In the genomic region with DNA sequence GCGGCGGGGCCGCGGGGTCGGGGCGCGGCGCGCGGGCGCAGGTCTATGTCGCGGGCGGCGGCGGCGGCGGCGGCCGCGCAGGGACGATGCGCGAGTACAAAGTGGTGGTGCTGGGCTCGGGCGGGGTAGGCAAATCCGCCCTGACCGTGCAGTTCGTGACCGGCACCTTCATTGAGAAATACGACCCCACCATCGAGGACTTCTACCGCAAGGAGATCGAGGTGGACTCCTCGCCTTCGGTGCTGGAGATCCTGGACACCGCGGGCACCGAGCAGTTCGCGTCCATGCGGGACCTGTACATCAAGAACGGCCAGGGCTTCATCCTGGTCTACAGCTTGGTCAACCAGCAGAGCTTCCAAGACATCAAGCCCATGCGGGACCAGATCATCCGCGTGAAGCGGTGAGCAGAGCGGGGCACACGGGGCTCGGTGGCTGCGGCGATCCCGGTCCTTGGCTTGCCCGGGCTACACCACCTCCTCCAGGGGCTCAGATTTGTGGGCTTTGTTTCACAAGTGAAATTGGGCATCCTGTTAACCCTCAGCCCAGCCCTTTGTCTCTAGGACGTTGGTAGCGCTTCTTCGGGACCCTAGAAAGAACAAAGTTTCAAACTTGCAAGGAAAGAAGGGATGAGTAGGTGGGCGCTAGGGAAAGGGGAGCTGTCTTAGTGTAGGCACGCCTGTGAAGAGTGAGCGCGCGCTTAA, we compare ENCODE assay signal across 8 mouse cellular contexts. TPM values are rescaled to one million over a fixed set of nuclear protein-coding genes. Genes with fewer than 3 reads are reported as not detected.
DNase-seq lines count a peak whose midpoint lies in the region; ATAC-seq and TF ChIP-seq lines count a peak whose summit lies in the region.

No protein-coding gene starts in this region.

- under 1% methylated on average over 62 of the region's 62 CpGs for WGBS in embryonic facial prominence, embryonic 12.5 days
- under 1% methylated on average over 59 of the region's 62 CpGs for WGBS in hindbrain, embryonic 12.5 days
- 1% methylated on average over 62 of the region's 62 CpGs for WGBS in liver, adult 2 months
- WGBS in neural tube, embryonic 15.5 days, result under 1% methylated on average over 48 of the region's 62 CpGs

- intact Hi-C loops in left cerebral cortex, adult 2 months (cut with DNase I), result loop anchor here (2.0 to 5.0 kb wide), 6 partner anchors 46 to 434 kb away; partner anchors contain the start of gene Ipo5
- intact Hi-C loops in left cerebral cortex, postnatal 4 days (cut with DNase I), result loop anchor here (10.0 kb wide), 2 partner anchors 186 to 336 kb away; no protein-coding TSS in a partner anchor
- intact Hi-C loops in left cerebral cortex, postnatal 25 days (cut with DNase I), result loop anchor here (2.0 to 5.0 kb wide), 8 partner anchors 36 to 401 kb away; partner anchors contain the start of gene Mbnl2

- no peak for TF ChIP-seq POLR2A in liver, adult 2 months (IDR thresholded peaks at IDR 0.05; ENCODE audit: extremely low read depth, insufficient read depth, low read length)

- peak overlapping the region; percentile 70 for H3K4me2 ChIP-seq in embryonic facial prominence, embryonic 12.5 days (replicated peaks)
- peak overlapping the region; percentile 73 for H3K4me2 ChIP-seq in hindbrain, embryonic 12.5 days (replicated peaks)
- peak overlapping the region; percentile 66 for H3K4me2 ChIP-seq in neural tube, embryonic 15.5 days

- TF ChIP-seq CTCF in left cerebral cortex, adult 2 months (IDR thresholded peaks at IDR 0.05), result no peak
- TF ChIP-seq CTCF in liver, adult 2 months (IDR thresholded peaks at IDR 0.05; ENCODE audit: low read depth, low read length), result no peak

- H3K9me3 ChIP-seq in embryonic facial prominence, embryonic 12.5 days, result no peaks in the 10 kb centered on the region
- no peaks in the 10 kb centered on the region for H3K9me3 ChIP-seq in hindbrain, embryonic 12.5 days (replicated peaks)
- H3K9me3 ChIP-seq in neural tube, embryonic 15.5 days (replicated peaks), result no peaks in the 10 kb centered on the region

- DNase-seq in left cerebral cortex, adult 2 months (ENCODE audit: extremely low spot score in 1 of 2, low spot score in 2 of 2), result peak; percentile 42 to 62
- DNase-seq in left cerebral cortex, postnatal 4 days, result no peak
- DNase-seq in MEL-GATA-1-ER (ENCODE audit: extremely low read depth, low read depth), result peak; percentile 8
- DNase-seq in liver, adult 2 months (ENCODE audit: extremely low read depth, low read depth, low spot score), result peak; percentile 22
- no peak for DNase-seq in left cerebral cortex, postnatal 25 days (ENCODE audit: low spot score in 2 of 2)

- H3K4me1 ChIP-seq in embryonic facial prominence, embryonic 12.5 days, result peaks cover 7% of the 10 kb centered on the region; the same call in 1 of the 2 replicates
- peaks cover 21% of the 10 kb centered on the region for H3K4me1 ChIP-seq in hindbrain, embryonic 12.5 days
- H3K4me1 ChIP-seq in liver, adult 2 months (ENCODE audit: control insufficient read depth, insufficient read depth, low read length), result no peaks in the 10 kb centered on the region; the same call in 1 of the 2 replicates
- peaks cover 33% of the 10 kb centered on the region for H3K4me1 ChIP-seq in neural tube, embryonic 15.5 days

- peak overlapping the region; percentile 88 for H3K27ac ChIP-seq in left cerebral cortex, adult 2 months
- H3K27ac ChIP-seq in embryonic facial prominence, embryonic 12.5 days, result peak overlapping the region; percentile 94
- H3K27ac ChIP-seq in hindbrain, embryonic 12.5 days, result peak overlapping the region; percentile 91
- H3K27ac ChIP-seq in liver, adult 2 months (replicated peaks; ENCODE audit: insufficient read depth, low read depth, low read length), result peak overlapping the region; percentile 1
- peak overlapping the region; percentile 99 for H3K27ac ChIP-seq in neural tube, embryonic 15.5 days (replicated peaks)

- 0 out of 2 replicates have a peak, but pooled peaks cover 4% of the 10 kb centered on the region for H3K36me3 ChIP-seq in embryonic facial prominence, embryonic 12.5 days
- no peaks in the 10 kb centered on the region for H3K36me3 ChIP-seq in hindbrain, embryonic 12.5 days
- H3K36me3 ChIP-seq in liver, adult 2 months (ENCODE audit: control insufficient read depth, insufficient read depth, low read length), result no peaks in the 10 kb centered on the region
- H3K36me3 ChIP-seq in neural tube, embryonic 15.5 days, result no peaks in the 10 kb centered on the region

- H3K79me2 ChIP-seq in liver, adult 2 months (ENCODE audit: control insufficient read depth, insufficient read depth, low read length), result peaks cover 11% of the 10 kb centered on the region; the same call in 1 of the 2 replicates

- 0 out of 2 replicates have a peak, but pooled peaks have one; percentile 3 for ATAC-seq in embryonic facial prominence, embryonic 12.5 days (ENCODE audit: insufficient number of reproducible peaks, insufficient read depth, low FRiP score, low TSS enrichment)
- ATAC-seq in hindbrain, embryonic 12.5 days (ENCODE audit: low FRiP score), result peak; percentile 28; the same call in 1 of the 2 replicates
- peak; percentile 16 for ATAC-seq in neural tube, embryonic 15.5 days (ENCODE audit: low FRiP score)

- H3K4me3 ChIP-seq in left cerebral cortex, adult 2 months, result peak overlapping the region; percentile 76
- H3K4me3 ChIP-seq in embryonic facial prominence, embryonic 12.5 days, result peak overlapping the region; percentile 66
- H3K4me3 ChIP-seq in hindbrain, embryonic 12.5 days, result peak overlapping the region; percentile 76
- H3K4me3 ChIP-seq in liver, adult 2 months (ENCODE audit: insufficient read depth, low read depth, low read length), result peak overlapping the region; percentile 72
- H3K4me3 ChIP-seq in neural tube, embryonic 15.5 days (replicated peaks), result peak overlapping the region; percentile 63

- H3K9ac ChIP-seq in embryonic facial prominence, embryonic 12.5 days, result peak overlapping the region; percentile 86
- peak overlapping the region; percentile 86 for H3K9ac ChIP-seq in hindbrain, embryonic 12.5 days
- peak overlapping the region; percentile 78 for H3K9ac ChIP-seq in liver, adult 2 months (ENCODE audit: low read depth, low read length)
- H3K9ac ChIP-seq in neural tube, embryonic 15.5 days (replicated peaks), result peak overlapping the region; percentile 78

- no peaks in the 10 kb centered on the region for H3K27me3 ChIP-seq in embryonic facial prominence, embryonic 12.5 days
- H3K27me3 ChIP-seq in hindbrain, embryonic 12.5 days, result no peaks in the 10 kb centered on the region
- H3K27me3 ChIP-seq in liver, adult 2 months (ENCODE audit: control insufficient read depth, insufficient read depth, low read length), result no peaks in the 10 kb centered on the region
- no peaks in the 10 kb centered on the region for H3K27me3 ChIP-seq in neural tube, embryonic 15.5 days (replicated peaks)

RNA-seq across cellular contexts. Expression of gene Rap2a, which starts 0.5 kb away (rescaled TPM):
- total RNA-seq in left cerebral cortex, adult 2 months (2021), result 10 to 100 TPM; 91.3 to 91.5 TPM
- 10 to 100 TPM; 91.3 to 97.7 TPM for total RNA-seq in left cerebral cortex, postnatal 4 days (2021)
- 17.6 and 19.2 TPM in 2 replicates for polyA plus RNA-seq in embryonic facial prominence, embryonic 12.5 days (2016; fragmentation: Nextera tagmentation; extraction: Ambion mirVana)
- 22.4 and 23.2 TPM in 2 replicates for polyA plus RNA-seq in hindbrain, embryonic 12.5 days (2016; fragmentation: Nextera tagmentation; extraction: Ambion mirVana)
- total RNA-seq in liver, adult 2 months (2014; rRNA removed), result 7.4 and 10.3 TPM in 2 replicates
- polyA plus RNA-seq in liver, adult 2 months (2012; rRNA removed), result 10.7 and 12.7 TPM in 2 replicates
- 19.0 and 21.3 TPM in 2 replicates for polyA plus RNA-seq in neural tube, embryonic 15.5 days (2015; fragmentation: Nextera tagmentation; extraction: Ambion mirVana)
- 100 to 1,000 TPM in 1 of 2 experiments, 10 to 100 TPM in 1; 90.0 to 106 TPM for total RNA-seq in left cerebral cortex, postnatal 25 days (2021)

Comparison
In these comparisons a context has a peak if more than half of its experiments do, and no peak if none do; other contexts are left out.
1. DNase-seq: peak in left cerebral cortex, adult 2 months (2 of 2), MEL-GATA-1-ER (single experiment) and liver, adult 2 months (single experiment); none in left cerebral cortex, postnatal 4 days (single experiment) and left cerebral cortex, postnatal 25 days (0 of 2).
2. H3K27ac ChIP-seq: peak in every context shown above with its lines; median percentile 99 in neural tube, embryonic 15.5 days; 94 in embryonic facial prominence, embryonic 12.5 days; 91 in hindbrain, embryonic 12.5 days; 88 in left cerebral cortex, adult 2 months; 1 in liver, adult 2 months.
3. Peak in every context shown above with its lines, with median percentiles within 50 percentile points of each other: H3K4me3 ChIP-seq, ATAC-seq, H3K4me2 ChIP-seq and H3K9ac ChIP-seq.